Mouse (Mus musculus) forebrain, embryonic 14.5 days (tissue): ENCODE measurements around the gene 1700020L24Rik. TPM values are rescaled to one million over a fixed set of nuclear protein-coding genes. Genes with fewer than 3 reads are reported as not detected.
A peak's percentile ranks its signal among the peaks of the same experiment; 100 is the strongest.

Experiments used
- ATAC-seq: fragments of 200-750 bp; cut with Nextera tagmentation; 2 replicates; pipeline ENCODE4 v1.8.0; 2017; ENCODE audit warnings: mild to moderate bottlenecking, moderate library complexity
- DNase-seq: peaks from one replicate; pipeline ENCODE4 v3.0.0-alpha.2; 2015; ENCODE audit warnings: low spot score
- H3K27ac ChIP-seq: fragments of 300-500 bp; sonication (generic); 2 replicates; pipeline ENCODE4 v1.5.1; 2014; ENCODE audit warnings: low read depth, mild to moderate bottlenecking, control low read depth, low read length, moderate library complexity
- H3K27me3 ChIP-seq: fragments of 300-500 bp; sonication (generic); replicated peaks from 2 replicates; pipeline ENCODE4 v1.6.1; 2014; ENCODE audit warnings: low read length, control low read depth, mixed read lengths; ENCODE audit not compliant: control insufficient read depth, insufficient read depth
- H3K36me3 ChIP-seq: fragments of 300-500 bp; sonication (generic); 2 replicates; pipeline ENCODE4 v1.6.1; 2014; ENCODE audit warnings: low read length, control low read depth; ENCODE audit not compliant: control insufficient read depth, insufficient read depth
- H3K4me1 ChIP-seq: fragments of 300-500 bp; sonication (generic); 2 replicates; pipeline ENCODE4 v1.6.1; 2014; ENCODE audit warnings: antibody characterized with exemption, low read length, control low read depth; ENCODE audit not compliant: control insufficient read depth, insufficient read depth
- H3K4me2 ChIP-seq: fragments of 300-500 bp; sonication (generic); 2 replicates; pipeline ENCODE4 v1.6.1; 2014; ENCODE audit warnings: mild to moderate bottlenecking, control low read depth, low read length
- H3K4me3 ChIP-seq: fragments of 300-500 bp; sonication (generic); 2 replicates; pipeline ENCODE4 v1.5.1; 2014; ENCODE audit warnings: low read depth, low read length, control low read depth
- H3K9ac ChIP-seq: fragments of 300-500 bp; sonication (generic); 2 replicates; pipeline ENCODE4 v1.6.1; 2014; ENCODE audit warnings: mild to moderate bottlenecking, low read length, control low read depth, moderate library complexity
- H3K9me3 ChIP-seq: fragments of 300-500 bp; sonication (generic); replicated peaks from 2 replicates; pipeline ENCODE4 v1.6.1; 2016; ENCODE audit warnings: low read length, control low read depth, mixed read lengths; ENCODE audit not compliant: control insufficient read depth
- WGBS: fragments of 180-500 bp; shearing (Covaris S2); extraction: QIAGEN DNeasy Blood & Tissue Kit; methylation state at CpG from one replicate; pipeline ENCODE4 v1.1.7; 2014; 5-methylcytosine and 5-hydroxymethylcytosine counted together
- polyA plus RNA-seq: library from polyadenylated mRNA; unstranded; fragments of >200 nt; fragmentation: Nextera tagmentation; extraction: Ambion mirVana; gene quantifications from 2 replicates; pipeline ENCODE4 v1.2.1, GENCODE M21; 2014

1700020L24Rik gene
- 0.36 TPM in 1 of 2 replicates, not detected in the other for polyA plus RNA-seq

- H3K9me3 ChIP-seq = no peaks in the 10 kb centered on the region
- WGBS = 95% methylated on average over 1 of the region's 1 CpGs
- peaks cover 14% of the 10 kb centered on the region for H3K27me3 ChIP-seq
- ATAC-seq (no peak), DNase-seq (no peak)
- no peaks in the 10 kb centered on the region for H3K36me3 ChIP-seq
- no peak within 1 kb of the TSS for H3K9ac ChIP-seq
- H3K27ac ChIP-seq = no peak within 1 kb of the TSS
- no peak within 1 kb of the TSS for H3K4me2 ChIP-seq
- no peaks in the 10 kb centered on the region for H3K4me1 ChIP-seq
- no peak within 1 kb of the TSS for H3K4me3 ChIP-seq
These were observed at the start of gene 1700020L24Rik for GRCm38 (mm10) chr11:83437377-83437776. Gene 1700020L24Rik, plus strand, starts transcription at chr11:83437677.

GRCm38 (mm10) chr11:83393062-83393461 lies 44.4 kb upstream of the 1700020L24Rik start:
- ATAC-seq (no peak), DNase-seq (no peak)
- Histone ChIP-seq H3K4me1 (peaks cover 11% of the 10 kb centered on the region), H3K36me3 (peaks cover 62% of the 10 kb centered on the region), H3K9me3 (no peaks in the 10 kb centered on the region), H3K9ac (no peak overlapping the region), H3K27ac (no peak overlapping the region), H3K27me3 (no peaks in the 10 kb centered on the region), H3K4me2 (no peak overlapping the region), H3K4me3 (no peak overlapping the region)
- 86% methylated on average over 4 of the region's 4 CpGs for WGBS

GRCm38 (mm10) chr11:83394802-83395439 lies 42.6 kb upstream of the 1700020L24Rik start:
- H3K27me3 ChIP-seq = no peaks in the 10 kb centered on the region
- no peak overlapping the region for H3K4me3 ChIP-seq
- 10% methylated on average over 6 of the region's 6 CpGs for WGBS
- peak; percentile 67 for ATAC-seq
- H3K4me2 ChIP-seq = no peak overlapping the region
- peak overlapping the region; percentile 48; the same call in 1 of the 2 replicates for H3K27ac ChIP-seq
- H3K9me3 ChIP-seq = no peaks in the 10 kb centered on the region
- H3K4me1 ChIP-seq = peaks cover 11% of the 10 kb centered on the region
- H3K9ac ChIP-seq = peak overlapping the region; percentile 41; the same call in 1 of the 2 replicates
- H3K36me3 ChIP-seq = peaks cover 68% of the 10 kb centered on the region
- peak; percentile 83 for DNase-seq

DNA sequence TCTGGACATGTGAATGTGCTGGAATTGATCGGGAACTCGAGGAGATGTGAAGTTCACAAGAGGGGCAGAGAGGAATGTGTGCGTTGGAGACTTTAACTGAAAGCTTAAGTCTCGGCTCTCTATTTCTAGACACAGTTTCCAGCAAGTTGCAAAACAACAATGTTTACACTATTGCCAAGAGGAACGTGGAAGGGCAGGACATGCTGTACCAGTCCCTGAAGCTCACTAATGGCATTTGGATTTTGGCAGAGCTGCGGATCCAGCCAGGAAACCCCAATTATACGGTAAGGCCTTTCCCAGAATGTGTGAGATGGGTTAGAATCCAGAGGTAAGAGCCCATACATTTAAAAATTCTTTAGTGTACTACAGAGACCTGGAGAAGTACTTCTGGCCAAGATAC lies 39.9 kb upstream of the 1700020L24Rik start:
- Histone ChIP-seq H3K9ac (no peak overlapping the region), H3K9me3 (no peaks in the 10 kb centered on the region), H3K4me2 (no peak overlapping the region), H3K4me1 (peaks cover 11% of the 10 kb centered on the region), H3K27me3 (no peaks in the 10 kb centered on the region), H3K4me3 (no peak overlapping the region), H3K36me3 (peaks cover 53% of the 10 kb centered on the region), H3K27ac (no peak overlapping the region)
- DNase-seq = no peak
- 95% methylated on average over 7 of the region's 7 CpGs for WGBS
- ATAC-seq = no peak

- ATAC-seq = no peak
- Histone ChIP-seq H3K4me1 (peaks cover 11% of the 10 kb centered on the region), H3K9me3 (no peaks in the 10 kb centered on the region), H3K27ac (no peak overlapping the region), H3K4me3 (no peak overlapping the region), H3K27me3 (no peaks in the 10 kb centered on the region), H3K4me2 (no peak overlapping the region), H3K9ac (no peak overlapping the region), H3K36me3 (peaks cover 56% of the 10 kb centered on the region)
- DNase-seq = no peak
- 86% methylated on average over 5 of the region's 5 CpGs for WGBS
These were observed 38.8 kb upstream of the 1700020L24Rik start for GRCm38 (mm10) chr11:83398724-83399123.

DNA sequence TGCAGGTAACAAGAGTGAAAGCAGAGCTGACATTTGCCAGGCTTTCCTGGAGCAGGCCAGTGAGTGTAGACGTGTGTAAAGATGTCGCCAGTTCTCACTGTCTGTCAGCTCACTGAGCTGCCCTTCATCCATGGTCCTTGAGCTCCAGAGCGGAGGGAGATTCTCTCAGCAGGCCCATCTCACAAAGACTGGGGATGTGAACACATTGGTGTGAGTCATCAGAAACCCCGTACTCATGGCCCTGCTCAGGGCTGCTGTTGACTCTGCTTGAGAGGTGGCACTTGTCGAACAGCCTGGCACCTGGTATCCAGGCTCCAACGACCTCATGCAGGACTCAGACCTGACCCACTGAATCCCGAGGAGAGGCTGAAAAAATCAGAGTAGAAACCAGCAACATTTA lies 33.7 kb upstream of the 1700020L24Rik start:
- no peak overlapping the region for H3K4me3 ChIP-seq
- H3K9ac ChIP-seq = no peak overlapping the region
- DNase-seq = no peak
- WGBS = 82% methylated on average over 7 of the region's 7 CpGs
- no peak overlapping the region for H3K27ac ChIP-seq
- H3K4me2 ChIP-seq = no peak overlapping the region
- H3K9me3 ChIP-seq = no peaks in the 10 kb centered on the region
- no peak for ATAC-seq
- H3K27me3 ChIP-seq = no peaks in the 10 kb centered on the region
- H3K4me1 ChIP-seq = no peaks in the 10 kb centered on the region
- H3K36me3 ChIP-seq = peaks cover 38% of the 10 kb centered on the region

DNA sequence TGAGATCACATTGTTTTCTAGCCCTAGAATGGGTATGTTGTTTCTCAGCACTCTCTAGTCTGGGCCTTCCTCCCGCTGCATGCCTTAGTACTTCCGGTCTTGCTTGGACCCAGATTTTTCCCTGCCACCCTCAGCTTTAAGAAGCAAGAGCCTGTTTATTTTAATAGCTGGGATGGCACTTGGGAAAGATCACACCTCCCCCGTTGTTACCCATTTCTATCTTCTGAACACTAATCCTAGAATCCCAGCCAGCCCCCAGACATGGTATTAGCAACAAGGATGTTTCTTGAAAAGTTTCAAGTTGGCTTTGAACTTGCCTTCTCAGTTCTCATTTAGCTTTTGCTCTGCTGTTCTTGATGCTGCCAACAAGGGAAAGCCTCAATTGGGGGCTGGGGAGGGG lies 31.1 kb upstream of the 1700020L24Rik start:
- peaks cover 6% of the 10 kb centered on the region for H3K4me1 ChIP-seq
- ATAC-seq = no peak
- 86% methylated on average over 3 of the region's 3 CpGs for WGBS

GRCm38 (mm10) chr11:83408242-83408641 lies 29.2 kb upstream of the 1700020L24Rik start:
- Histone ChIP-seq H3K36me3 (peaks cover 13% of the 10 kb centered on the region), H3K4me3 (no peak overlapping the region), H3K4me1 (peaks cover 6% of the 10 kb centered on the region), H3K9me3 (no peaks in the 10 kb centered on the region), H3K9ac (no peak overlapping the region), H3K27ac (no peak overlapping the region), H3K4me2 (no peak overlapping the region), H3K27me3 (0 out of 2 replicates have a peak, but pooled peaks cover 2% of the 10 kb centered on the region)
- no peak for DNase-seq
- 48% methylated on average over 8 of the region's 8 CpGs for WGBS
- no peak for ATAC-seq

More for the DNA sequence above, 31.1 kb upstream of the 1700020L24Rik start:
- Histone ChIP-seq H3K9ac (no peak overlapping the region), H3K9me3 (no peaks in the 10 kb centered on the region), H3K4me2 (no peak overlapping the region), H3K27ac (no peak overlapping the region), H3K36me3 (peaks cover 24% of the 10 kb centered on the region), H3K4me3 (no peak overlapping the region), H3K27me3 (no peaks in the 10 kb centered on the region)
- DNase-seq = no peak

DNA sequence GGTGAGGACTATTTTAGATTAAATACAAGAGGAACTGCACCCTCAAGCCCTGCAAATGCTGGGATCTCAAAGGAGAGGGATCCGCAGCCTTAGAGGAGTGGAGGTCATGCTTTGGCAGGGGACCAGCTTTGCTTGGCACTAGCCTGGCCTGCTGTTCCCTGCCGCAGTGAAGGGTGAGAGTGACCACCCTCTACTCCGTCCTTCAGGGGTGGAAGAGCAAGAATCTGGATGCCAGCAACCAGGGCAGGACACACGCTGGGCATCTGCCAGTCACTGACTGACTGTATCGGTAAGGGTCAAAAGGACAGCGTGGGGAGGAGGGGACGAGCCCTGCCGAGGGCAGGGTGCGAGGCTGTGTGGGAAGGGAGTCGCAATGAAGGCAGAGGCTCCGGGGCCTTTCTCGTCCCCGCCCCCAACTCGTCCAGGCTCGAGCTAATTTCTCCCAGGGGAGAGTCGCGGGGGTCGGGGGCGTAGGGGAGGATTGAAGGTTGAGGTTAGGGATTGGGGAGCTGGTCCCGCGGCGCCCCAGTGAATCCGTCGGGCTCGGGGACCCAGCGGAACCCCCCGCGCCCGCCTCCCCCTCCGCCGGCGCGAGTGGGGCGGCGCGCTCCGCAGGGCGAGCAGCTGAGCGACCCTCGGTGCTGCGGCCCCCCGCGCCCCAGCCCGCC lies 28.3 kb upstream of the 1700020L24Rik start, which contains the start of gene Rasl10b:
Gene Rasl10b, plus strand, starts transcription at position 51 of the 668 bp plus-strand sequence.
- Histone ChIP-seq H3K9ac (peak within 1 kb of the TSS; percentile 89), H3K27ac (0 out of 2 replicates have a peak within 1 kb of the TSS, but pooled peaks have one; percentile 39), H3K36me3 (0 out of 2 replicates have a peak, but pooled peaks cover 4% of the 10 kb centered on the region)

More for the DNA sequence above, 28.3 kb upstream of the 1700020L24Rik start, which contains the start of gene Rasl10b:
- DNase-seq (peak; percentile 52), ATAC-seq (peak; percentile 88)
- Histone ChIP-seq H3K4me1 (peaks cover 6% of the 10 kb centered on the region), H3K4me3 (peak within 1 kb of the TSS; percentile 87), H3K27me3 (0 out of 2 replicates have a peak, but pooled peaks cover 2% of the 10 kb centered on the region), H3K4me2 (peak within 1 kb of the TSS; percentile 59), H3K9me3 (no peaks in the 10 kb centered on the region)
- 1% methylated on average over 23 of the region's 44 CpGs for WGBS
